Comparison of ENCODE assay signal across 10 mouse cellular contexts in genomic region chr11:30161744-30162143, GRCm38 (mm10).
A peak's percentile ranks its signal among the peaks of the same experiment; 100 is the strongest.
DNase-seq lines count a peak whose midpoint lies in the region; ATAC-seq and TF ChIP-seq lines count a peak whose summit lies in the region.
"Had no signal": no experiment of that assay in that cellular context is flagged by ENCODE, and none has a peak within 500 bp of the region (broad histone marks: within the 10 kb centered on the region; RNA-seq: fewer than 3 reads in every experiment).

No protein-coding gene starts in this region.

- H3K27ac ChIP-seq in heart, embryonic 15.5 days, result peak overlapping the region; percentile 88
- H3K27ac ChIP-seq in lung, embryonic 14.5 days (ENCODE audit: low read depth), result peak overlapping the region; percentile 73
- H3K27ac ChIP-seq in embryonic facial prominence, embryonic 10.5 days (replicated peaks), result 0 out of 2 replicates have a peak overlapping the region, but pooled peaks have one; percentile 63
- H3K27ac ChIP-seq in liver, postnatal 0 days (ENCODE audit: low read depth), result peak overlapping the region; percentile 36

- ATAC-seq in heart, embryonic 15.5 days (replicated peaks; ENCODE audit: insufficient number of reproducible peaks, insufficient read depth, low FRiP score, low read depth), result no peak
- no peak for ATAC-seq in lung, embryonic 14.5 days (ENCODE audit: insufficient read depth)
- no peak for ATAC-seq in liver, postnatal 0 days
- no peak for ATAC-seq in CD4-positive, CD25-positive, alpha-beta regulatory T cell, adult 4 months
- ATAC-seq: activated CD4-positive, CD25-positive, alpha-beta regulatory T cell, adult 4 months had no signal

- no peaks in the 10 kb centered on the region for H3K9me3 ChIP-seq in heart, embryonic 15.5 days (replicated peaks)
- no peaks in the 10 kb centered on the region for H3K9me3 ChIP-seq in lung, embryonic 14.5 days (ENCODE audit: low read depth, low read length)
- no peaks in the 10 kb centered on the region for H3K9me3 ChIP-seq in embryonic facial prominence, embryonic 10.5 days
- H3K9me3 ChIP-seq in liver, postnatal 0 days (ENCODE audit: low read length), result no peaks in the 10 kb centered on the region

- 33% methylated on average over 1 of the region's 1 CpGs for WGBS in heart, embryonic 15.5 days
- 75% methylated on average over 1 of the region's 1 CpGs for WGBS in lung, embryonic 14.5 days
- 70% methylated on average over 1 of the region's 1 CpGs for WGBS in embryonic facial prominence, embryonic 10.5 days
- WGBS in liver, postnatal 0 days (ENCODE audit: insufficient replicate concordance), result 83% methylated on average over 1 of the region's 1 CpGs

- peaks cover 92% of the 10 kb centered on the region for H3K4me1 ChIP-seq in heart, embryonic 15.5 days (replicated peaks)
- H3K4me1 ChIP-seq in lung, embryonic 14.5 days (ENCODE audit: insufficient read depth), result peaks cover 16% of the 10 kb centered on the region
- peaks cover 14% of the 10 kb centered on the region for H3K4me1 ChIP-seq in embryonic facial prominence, embryonic 10.5 days
- peaks cover 60% of the 10 kb centered on the region for H3K4me1 ChIP-seq in liver, postnatal 0 days (ENCODE audit: insufficient read depth)

- peaks cover 18% of the 10 kb centered on the region; the same call in 1 of the 2 replicates for H3K36me3 ChIP-seq in heart, embryonic 15.5 days
- H3K36me3 ChIP-seq in lung, embryonic 14.5 days (ENCODE audit: insufficient read depth), result peaks cover 14% of the 10 kb centered on the region
- peaks cover 24% of the 10 kb centered on the region for H3K36me3 ChIP-seq in embryonic facial prominence, embryonic 10.5 days (replicated peaks)
- H3K36me3 ChIP-seq in liver, postnatal 0 days (replicated peaks; ENCODE audit: insufficient read depth, low read length), result peaks cover 14% of the 10 kb centered on the region

- no peaks in the 10 kb centered on the region for H3K27me3 ChIP-seq in heart, embryonic 15.5 days
- no peaks in the 10 kb centered on the region for H3K27me3 ChIP-seq in lung, embryonic 14.5 days (ENCODE audit: insufficient read depth, low read length)
- H3K27me3 ChIP-seq in embryonic facial prominence, embryonic 10.5 days (replicated peaks; ENCODE audit: low read depth, poor library complexity, severe bottlenecking), result no peaks in the 10 kb centered on the region
- no peaks in the 10 kb centered on the region for H3K27me3 ChIP-seq in liver, postnatal 0 days (ENCODE audit: insufficient read depth, low read length)
- H3K27me3 ChIP-seq: CH12.LX had no signal

- no peak overlapping the region for H3K9ac ChIP-seq in heart, embryonic 15.5 days
- no peak overlapping the region for H3K9ac ChIP-seq in lung, embryonic 14.5 days
- H3K9ac ChIP-seq in liver, postnatal 0 days (replicated peaks), result no peak overlapping the region

- no peak overlapping the region for H3K4me2 ChIP-seq in heart, embryonic 15.5 days
- no peak overlapping the region for H3K4me2 ChIP-seq in lung, embryonic 14.5 days
- H3K4me2 ChIP-seq in liver, postnatal 0 days (ENCODE audit: low read depth, low read length), result no peak overlapping the region

- no peak for DNase-seq in heart, postnatal 25 days (ENCODE audit: low spot score)
- DNase-seq in lung, embryonic 14.5 days, result no peak
- no peak for DNase-seq in lung, postnatal 4 days
- DNase-seq in embryonic facial prominence, embryonic 10.5 days (ENCODE audit: low spot score), result no peak
- DNase-seq in liver, postnatal 0 days, result no peak
- no peak for DNase-seq in left cerebral cortex, adult 11 months (ENCODE audit: low spot score)

- TF ChIP-seq EP300 in liver, postnatal 0 days (IDR thresholded peaks at IDR 0.05; ENCODE audit: low read depth), result no peak

- no peak overlapping the region for H3K4me3 ChIP-seq in heart, embryonic 15.5 days
- no peak overlapping the region for H3K4me3 ChIP-seq in lung, embryonic 14.5 days (ENCODE audit: low read depth, low read length)
- no peak overlapping the region for H3K4me3 ChIP-seq in embryonic facial prominence, embryonic 10.5 days
- H3K4me3 ChIP-seq in liver, postnatal 0 days (ENCODE audit: low read depth, low read length), result no peak overlapping the region

- intact Hi-C loops in heart, postnatal 25 days (cut with DNase I), result loop anchor here (5.0 to 10.0 kb wide), 4 partner anchors 36 to 206 kb away; partner anchors contain the start of gene Sptbn1

- no peak for TF ChIP-seq CTCF in lung, embryonic 14.5 days (IDR thresholded peaks at IDR 0.05; ENCODE audit: low read depth)
- TF ChIP-seq CTCF in liver, postnatal 0 days (IDR thresholded peaks at IDR 0.05; ENCODE audit: low read depth), result no peak

Comparison
In these comparisons a context has a peak if more than half of its experiments do, and no peak if none do; other contexts are left out.
1. H3K27ac ChIP-seq: peak in every context shown above with its lines; median percentile 88 in heart, embryonic 15.5 days; 73 in lung, embryonic 14.5 days; 63 in embryonic facial prominence, embryonic 10.5 days; 36 in liver, postnatal 0 days.